Mouse (Mus musculus): Measurements from ENCODE around the gene Cdc42se2. TPM values are rescaled to one million over a fixed set of nuclear protein-coding genes. Genes with fewer than 3 reads are reported as not detected.

Cdc42se2 gene
- total and polyA plus RNA-seq, 3 experiments: 97.4 to 227 (median 99.1) TPM

GRCm38 (mm10) chr11:54754301-54755147 is 33.0 kb downstream of the Cdc42se2 start:
- in situ Hi-C loops (cut with MboI; ENCODE audit: low pct_ligation_motif_present, low pct_unique_long_range_greater_than_20kb, low sequenced_read_pairs): no loop called here
- peaks cover 15% of the 10 kb centered on the region for H3K79me2 ChIP-seq (replicated peaks; ENCODE audit: control insufficient read depth, extremely low read depth, insufficient read depth, poor library complexity, severe bottlenecking)
- no peak overlapping the region for H3K27ac ChIP-seq (ENCODE audit: insufficient read depth, low read depth)
- H3K9me3 ChIP-seq (replicated peaks; ENCODE audit: low read length): peaks cover 4% of the 10 kb centered on the region
- peaks cover 8 to 52% of the 10 kb centered on the region in 2 experiments for H3K4me1 ChIP-seq (ENCODE audit: control insufficient read depth in 1 of 2, insufficient read depth in 2 of 2)
- H3K36me3 ChIP-seq (replicated peaks in 1 of 2; ENCODE audit: control insufficient read depth in 1 of 2, insufficient read depth in 1 of 2, low read length in 1 of 2): peaks cover 16 to 72% of the 10 kb centered on the region in 2 experiments
- TF ChIP-seq TCF12 (IDR thresholded peaks at IDR 0.05; ENCODE audit: low read depth, low read length): no peak
- no peak for TF ChIP-seq POLR2AphosphoS2 (IDR thresholded peaks at IDR 0.05; ENCODE audit: low read depth, low read length)
- TF ChIP-seq E2F4 (IDR thresholded peaks at IDR 0.05; ENCODE audit: insufficient replicate concordance, low read depth, low read length): no peak
- TF ChIP-seq BHLHE40 (IDR thresholded peaks at IDR 0.05; ENCODE audit: low read depth, low read length): no peak
- TF ChIP-seq CTCF (conservative IDR thresholded peaks at IDR 0.05 in 1 of 2, IDR thresholded peaks at IDR 0.05 in 1 of 2; ENCODE audit: low read depth in 2 of 2, low read length in 2 of 2): no peak
- TF ChIP-seq EP300 (IDR thresholded peaks at IDR 0.05; ENCODE audit: low read length): no peak
- no peak for TF ChIP-seq ZKSCAN1 (IDR thresholded peaks at IDR 0.05; ENCODE audit: borderline replicate concordance, low read depth, low read length)
- no peak for TF ChIP-seq PAX5 (IDR thresholded peaks at IDR 0.05; ENCODE audit: low read length)
- no peak for TF ChIP-seq ZC3H11A (IDR thresholded peaks at IDR 0.05; ENCODE audit: low read depth, low read length)
- no peak for TF ChIP-seq USF2 (conservative IDR thresholded peaks at IDR 0.05; ENCODE audit: low read depth, low read length)
- TF ChIP-seq USF1 (IDR thresholded peaks at IDR 0.05; ENCODE audit: low read depth, low read length): no peak
- no peak for TF ChIP-seq ELF1 (IDR thresholded peaks at IDR 0.05; ENCODE audit: low read depth, low read length)
- no peak for TF ChIP-seq MYC (IDR thresholded peaks at IDR 0.05; ENCODE audit: low read depth, low read length)
- DNase-seq (ENCODE audit: extremely low read depth): no peak
- no peak overlapping the region for H3K4me2 ChIP-seq (ENCODE audit: insufficient read depth, low read depth, poor library complexity, severe bottlenecking)
- dilution Hi-C loops (cut with MboI; ENCODE audit: extremely low pct_ligation_motif_present, extremely low pct_unique_long_range_greater_than_20kb, low sequenced_read_pairs): no loop called here
- no peaks in the 10 kb centered on the region for H3K27me3 ChIP-seq (replicated peaks)
- H3K9ac ChIP-seq (ENCODE audit: insufficient read depth, low read depth): no peak overlapping the region
- H3K4me3 ChIP-seq (replicated peaks in 1 of 3; ENCODE audit: low read depth in 2 of 3, low read length in 2 of 3, poor library complexity in 1 of 3): no peak overlapping the region

- H3K27ac ChIP-seq (ENCODE audit: insufficient read depth, low read depth): no peak overlapping the region
- H3K4me3 ChIP-seq (replicated peaks in 1 of 3; ENCODE audit: low read depth in 2 of 3, low read length in 2 of 3, poor library complexity in 1 of 3): no peak overlapping the region
- no peak overlapping the region for H3K4me2 ChIP-seq (ENCODE audit: insufficient read depth, low read depth, poor library complexity, severe bottlenecking)
- dilution Hi-C loops (cut with MboI; ENCODE audit: extremely low pct_ligation_motif_present, extremely low pct_unique_long_range_greater_than_20kb, low sequenced_read_pairs): no loop called here
- TF ChIP-seq MYC (IDR thresholded peaks at IDR 0.05; ENCODE audit: low read depth, low read length) (no peak), ETS1 (conservative IDR thresholded peaks at IDR 0.05; ENCODE audit: low read depth, low read length) (no peak), RCOR1 (conservative IDR thresholded peaks at IDR 0.05; ENCODE audit: low read depth, low read length) (no peak), MAX (IDR thresholded peaks at IDR 0.05; ENCODE audit: low read length) (no peak), BHLHE40 (IDR thresholded peaks at IDR 0.05; ENCODE audit: low read depth, low read length) (no peak), ZMIZ1 (IDR thresholded peaks at IDR 0.05; ENCODE audit: low read depth, low read length) (no peak), UBTF (IDR thresholded peaks at IDR 0.05; ENCODE audit: low read depth, low read length) (no peak), NELFE (IDR thresholded peaks at IDR 0.05; ENCODE audit: low read depth, low read length) (no peak), MEF2A (IDR thresholded peaks at IDR 0.05; ENCODE audit: borderline replicate concordance, low read depth, low read length) (no peak), E2F4 (IDR thresholded peaks at IDR 0.05; ENCODE audit: insufficient replicate concordance, low read depth, low read length) (no peak), MAZ (IDR thresholded peaks at IDR 0.05; ENCODE audit: low read depth, low read length) (no peak), RAD21 (IDR thresholded peaks at IDR 0.05; ENCODE audit: low read depth, low read length) (no peak), KAT2A (IDR thresholded peaks at IDR 0.05; ENCODE audit: insufficient replicate concordance, low read length) (no peak), ZC3H11A (IDR thresholded peaks at IDR 0.05; ENCODE audit: low read depth, low read length) (no peak), SIN3A (IDR thresholded peaks at IDR 0.05; ENCODE audit: low read length) (no peak), ZNF384 (IDR thresholded peaks at IDR 0.05; ENCODE audit: low read depth, low read length) (no peak), EP300 (IDR thresholded peaks at IDR 0.05; ENCODE audit: low read length) (no peak), POLR2A (IDR thresholded peaks at IDR 0.05; ENCODE audit: low read depth, low read length) (no peak)
- H3K36me3 ChIP-seq (replicated peaks in 1 of 2; ENCODE audit: control insufficient read depth in 1 of 2, insufficient read depth in 1 of 2, low read length in 1 of 2): peaks cover 16 to 84% of the 10 kb centered on the region in 2 experiments
- H3K27me3 ChIP-seq (replicated peaks): no peaks in the 10 kb centered on the region
- peaks cover 4% of the 10 kb centered on the region for H3K9me3 ChIP-seq (replicated peaks; ENCODE audit: low read length)
- no peak overlapping the region for H3K9ac ChIP-seq (ENCODE audit: insufficient read depth, low read depth)
- in situ Hi-C loops (cut with MboI; ENCODE audit: low pct_ligation_motif_present, low pct_unique_long_range_greater_than_20kb, low sequenced_read_pairs): no loop called here
- peaks cover 10% of the 10 kb centered on the region for H3K79me2 ChIP-seq (replicated peaks; ENCODE audit: control insufficient read depth, extremely low read depth, insufficient read depth, poor library complexity, severe bottlenecking)
- H3K4me1 ChIP-seq (ENCODE audit: control insufficient read depth in 1 of 2, insufficient read depth in 2 of 2): peaks cover 0 to 44% of the 10 kb centered on the region in 2 experiments; a peak in 2 of 4 replicates
- DNase-seq (ENCODE audit: extremely low read depth): no peak
Observed at GRCm38 (mm10) chr11:54751502-54751901, 36.0 kb downstream of the Cdc42se2 start.
